Mouse (Mus musculus) kidney, embryonic 15.5 days (tissue): ENCODE results near the gene Rps6kb2. TPM values are rescaled to one million over a fixed set of nuclear protein-coding genes. Genes with fewer than 3 reads are reported as not detected.

ENCODE experiments used
- ATAC-seq: fragments of 200-750 bp; cut with Nextera tagmentation; replicated peaks from 2 replicates; pipeline ENCODE4 v1.8.0; 2017; ENCODE audit warnings: moderate TSS enrichment; ENCODE audit not compliant: low FRiP score
- H3K27ac ChIP-seq: fragments of 300-500 bp; sonication (generic); 2 replicates; pipeline ENCODE4 v1.5.1; 2015; ENCODE audit warnings: mild to moderate bottlenecking, inconsistent platforms
- H3K27me3 ChIP-seq: fragments of 300-500 bp; sonication (generic); 2 replicates; pipeline ENCODE4 v1.6.1; 2015; ENCODE audit warnings: inconsistent platforms
- H3K36me3 ChIP-seq: fragments of 300-500 bp; sonication (generic); 2 replicates; pipeline ENCODE4 v1.6.1; 2015; ENCODE audit warnings: inconsistent platforms
- H3K4me1 ChIP-seq: fragments of 300-500 bp; sonication (generic); 2 replicates; pipeline ENCODE4 v1.6.1; 2015; ENCODE audit warnings: inconsistent platforms
- H3K4me2 ChIP-seq: fragments of 300-500 bp; sonication (generic); 2 replicates; pipeline ENCODE4 v1.6.1; 2015; ENCODE audit warnings: moderate library complexity, mild to moderate bottlenecking, inconsistent platforms
- H3K4me3 ChIP-seq: fragments of 300-500 bp; sonication (generic); replicated peaks from 2 replicates; pipeline ENCODE4 v1.5.1; 2015; ENCODE audit warnings: mild to moderate bottlenecking, inconsistent platforms
- H3K9ac ChIP-seq: fragments of 300-500 bp; sonication (generic); 2 replicates; pipeline ENCODE4 v1.6.1; 2015; ENCODE audit warnings: mild to moderate bottlenecking, inconsistent platforms
- H3K9me3 ChIP-seq: fragments of 300-500 bp; sonication (generic); replicated peaks from 2 replicates; pipeline ENCODE4 v1.6.1; 2016; ENCODE audit warnings: inconsistent platforms
- WGBS: fragments of 180-500 bp; shearing (Covaris S2); methylation state at CpG from one replicate; pipeline ENCODE4 v1.1.7; 2015; ENCODE audit warnings: mixed read lengths; 5-methylcytosine and 5-hydroxymethylcytosine counted together
- polyA plus RNA-seq: library from polyadenylated mRNA; unstranded; fragments of >200 nt; fragmentation: Nextera tagmentation; extraction: Ambion mirVana; gene quantifications from 2 replicates; pipeline ENCODE4 v1.2.1, GENCODE M21; 2015

The Rps6kb2 gene
- polyA plus RNA-seq, 1 experiment from 2014 or later: 58.5 TPM

- Histone ChIP-seq H3K27ac (peak overlapping the region; percentile 45), H3K9me3 (no peaks in the 10 kb centered on the region), H3K4me3 (no peak overlapping the region), H3K9ac (no peak overlapping the region), H3K36me3 (peaks cover 70% of the 10 kb centered on the region), H3K27me3 (no peaks in the 10 kb centered on the region), H3K4me1 (peaks cover 72% of the 10 kb centered on the region), H3K4me2 (no peak overlapping the region)
- 27% methylated on average over 2 of the region's 2 CpGs for WGBS
- ATAC-seq: no peak
These were observed 32.9 kb upstream of the Rps6kb2 start for GRCm38 (mm10) chr19:4196048-4196447.

DNA sequence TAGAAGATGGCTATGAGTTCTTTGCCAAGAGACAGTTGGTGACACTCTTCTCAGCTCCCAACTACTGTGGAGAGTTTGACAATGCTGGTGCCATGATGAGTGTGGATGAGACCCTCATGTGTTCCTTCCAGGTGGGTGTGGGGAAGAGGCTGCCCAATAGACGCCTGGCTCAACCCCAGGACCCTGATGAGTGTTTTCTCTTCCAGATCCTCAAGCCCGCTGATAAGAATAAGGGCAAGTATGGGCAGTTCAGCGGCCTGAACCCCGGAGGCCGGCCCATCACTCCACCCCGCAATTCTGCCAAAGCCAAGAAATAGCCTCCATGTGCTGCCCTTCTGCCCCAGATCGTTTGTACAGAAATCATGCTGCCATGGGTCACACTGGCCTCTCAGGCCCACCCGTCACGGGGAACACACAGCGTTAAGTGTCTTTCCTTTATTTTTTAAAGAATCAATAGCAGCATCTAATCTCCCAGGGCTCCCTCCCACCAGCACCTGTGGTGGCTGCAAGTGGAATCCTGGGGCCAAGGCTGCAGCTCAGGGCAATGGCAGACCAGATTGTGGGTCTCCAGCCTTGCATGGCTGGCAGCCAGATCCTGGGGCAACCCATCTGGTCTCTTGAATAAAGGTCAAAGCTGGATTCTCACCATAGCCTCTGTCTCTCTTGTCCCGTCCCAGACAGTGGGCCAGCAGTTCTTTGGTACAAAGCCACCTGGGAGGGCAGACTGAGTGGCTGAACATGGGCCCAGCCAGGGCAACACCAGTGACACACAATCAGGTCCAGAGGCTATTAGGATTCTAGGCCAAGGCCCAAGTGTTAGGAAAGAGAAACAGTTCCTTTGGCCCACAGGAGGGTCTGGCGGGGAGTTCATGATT, 31.9 kb upstream of the Rps6kb2 start:
- Histone ChIP-seq H3K9ac (no peak overlapping the region), H3K4me2 (0 out of 2 replicates have a peak overlapping the region, but pooled peaks have one; percentile 77), H3K4me1 (peaks cover 70% of the 10 kb centered on the region), H3K9me3 (no peaks in the 10 kb centered on the region), H3K27me3 (no peaks in the 10 kb centered on the region), H3K27ac (0 out of 2 replicates have a peak overlapping the region, but pooled peaks have one; percentile 45), H3K36me3 (peaks cover 67% of the 10 kb centered on the region), H3K4me3 (no peak overlapping the region)
- 76% methylated on average over 12 of the region's 12 CpGs for WGBS
- ATAC-seq: no peak

- Histone ChIP-seq H3K27me3 (no peaks in the 10 kb centered on the region), H3K4me1 (peaks cover 64% of the 10 kb centered on the region), H3K4me2 (0 out of 2 replicates have a peak overlapping the region, but pooled peaks have one; percentile 77), H3K9ac (no peak overlapping the region), H3K36me3 (peaks cover 59% of the 10 kb centered on the region), H3K27ac (no peak overlapping the region), H3K9me3 (no peaks in the 10 kb centered on the region), H3K4me3 (peak overlapping the region; percentile 87; the same call in 1 of the 2 replicates)
- 83% methylated on average over 8 of the region's 8 CpGs for WGBS
- ATAC-seq: no peak
These were observed 31.0 kb upstream of the Rps6kb2 start for GRCm38 (mm10) chr19:4194021-4194724.

- ATAC-seq: no peak
- 59% methylated on average over 6 of the region's 6 CpGs for WGBS
- Histone ChIP-seq H3K36me3 (peaks cover 49% of the 10 kb centered on the region), H3K4me3 (peak overlapping the region; percentile 87), H3K27ac (peak overlapping the region; percentile 98; the same call in 1 of the 2 replicates), H3K9ac (peak overlapping the region; percentile 99), H3K27me3 (no peaks in the 10 kb centered on the region), H3K4me1 (peaks cover 65% of the 10 kb centered on the region), H3K9me3 (no peaks in the 10 kb centered on the region), H3K4me2 (peak overlapping the region; percentile 77)
These were observed 30.0 kb upstream of the Rps6kb2 start for GRCm38 (mm10) chr19:4193129-4193528.

- H3K9me3 ChIP-seq: no peaks in the 10 kb centered on the region
- no peaks in the 10 kb centered on the region for H3K27me3 ChIP-seq
- H3K4me1 ChIP-seq: peaks cover 65% of the 10 kb centered on the region
- peak overlapping the region; percentile 99 for H3K9ac ChIP-seq
- peak overlapping the region; percentile 87 for H3K4me3 ChIP-seq
- ATAC-seq: peak; percentile 57; the same call in 1 of the 2 replicates
- H3K27ac ChIP-seq: peak overlapping the region; percentile 98
- under 1% methylated on average over 51 of the region's 52 CpGs for WGBS
- peak overlapping the region; percentile 77 for H3K4me2 ChIP-seq
- H3K36me3 ChIP-seq: peaks cover 42% of the 10 kb centered on the region
These were observed 29.3 kb upstream of the Rps6kb2 start for GRCm38 (mm10) chr19:4192251-4192985.

DNA sequence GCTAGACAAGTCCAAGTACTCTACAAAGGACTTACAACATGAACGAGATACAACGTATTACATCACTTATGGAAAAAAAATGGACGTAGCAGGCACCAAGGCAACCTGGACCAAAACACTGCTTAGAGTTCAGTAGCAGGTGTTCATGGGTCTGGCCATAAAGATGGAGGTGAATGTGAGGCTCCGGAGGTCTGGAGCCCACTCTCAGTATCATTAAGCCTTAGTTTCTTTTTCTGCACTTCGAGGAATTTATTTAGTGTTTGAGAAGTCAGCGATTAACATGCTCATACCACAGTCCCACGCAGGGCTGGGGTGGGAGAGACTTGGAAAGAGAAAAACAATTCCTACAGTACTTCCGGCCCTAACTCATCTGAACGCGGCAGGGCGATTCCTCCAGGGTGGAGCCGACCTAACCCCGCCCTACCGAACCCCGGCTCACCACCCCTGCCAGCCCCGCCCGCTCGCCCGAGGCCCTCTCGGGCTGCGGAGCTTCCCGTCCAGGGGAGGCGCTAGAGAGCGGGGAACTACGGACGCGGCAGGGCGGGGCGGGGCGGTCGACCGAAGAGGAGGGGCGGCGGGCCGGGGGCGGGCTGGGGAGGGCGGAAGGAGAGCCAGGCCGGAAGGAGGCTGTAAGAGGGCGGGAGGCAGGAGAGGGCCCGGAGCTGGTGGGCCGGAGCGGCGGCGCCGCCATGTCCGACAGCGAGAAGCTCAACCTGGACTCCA, 28.5 kb upstream of the Rps6kb2 start, which contains the start of gene Ppp1ca:
Gene Ppp1ca (plus strand): TSS at position 538 of the 723 bp plus-strand sequence.
- H3K4me1 ChIP-seq: peaks cover 57% of the 10 kb centered on the region
- H3K36me3 ChIP-seq: peaks cover 35% of the 10 kb centered on the region
- peak within 1 kb of the TSS; percentile 98 for H3K27ac ChIP-seq
- peak within 1 kb of the TSS; percentile 99 for H3K9ac ChIP-seq
- no peaks in the 10 kb centered on the region for H3K9me3 ChIP-seq
- H3K4me2 ChIP-seq: peak within 1 kb of the TSS; percentile 77
- WGBS: 3% methylated on average over 41 of the region's 47 CpGs
- H3K27me3 ChIP-seq: no peaks in the 10 kb centered on the region
- H3K4me3 ChIP-seq: peak within 1 kb of the TSS; percentile 87
- peak; percentile 94 for ATAC-seq

GRCm38 (mm10) chr19:4190831-4191334, 27.7 kb upstream of the Rps6kb2 start, which contains the start of gene Tbc1d10c:
TSS of gene Tbc1d10c (minus strand) at chr19:4191284.
- WGBS: 35% methylated on average over 4 of the region's 4 CpGs
- ATAC-seq: no peak
- no peaks in the 10 kb centered on the region for H3K9me3 ChIP-seq
- H3K36me3 ChIP-seq: peaks cover 28% of the 10 kb centered on the region
- peak within 1 kb of the TSS; percentile 98 for H3K27ac ChIP-seq
- peak within 1 kb of the TSS; percentile 77 for H3K4me2 ChIP-seq
- no peaks in the 10 kb centered on the region for H3K27me3 ChIP-seq
- peak within 1 kb of the TSS; percentile 87 for H3K4me3 ChIP-seq
- peak within 1 kb of the TSS; percentile 99 for H3K9ac ChIP-seq
- peaks cover 50% of the 10 kb centered on the region for H3K4me1 ChIP-seq

GRCm38 (mm10) chr19:4189051-4189620, 26.0 kb upstream of the Rps6kb2 start:
- peaks cover 11% of the 10 kb centered on the region for H3K36me3 ChIP-seq
- no peak overlapping the region for H3K9ac ChIP-seq
- H3K4me2 ChIP-seq: no peak overlapping the region
- H3K27me3 ChIP-seq: no peaks in the 10 kb centered on the region
- WGBS: 83% methylated on average over 12 of the region's 12 CpGs
- H3K4me1 ChIP-seq: peaks cover 48% of the 10 kb centered on the region
- no peak overlapping the region for H3K4me3 ChIP-seq
- no peak for ATAC-seq
- no peak overlapping the region for H3K27ac ChIP-seq
- H3K9me3 ChIP-seq: no peaks in the 10 kb centered on the region

DNA sequence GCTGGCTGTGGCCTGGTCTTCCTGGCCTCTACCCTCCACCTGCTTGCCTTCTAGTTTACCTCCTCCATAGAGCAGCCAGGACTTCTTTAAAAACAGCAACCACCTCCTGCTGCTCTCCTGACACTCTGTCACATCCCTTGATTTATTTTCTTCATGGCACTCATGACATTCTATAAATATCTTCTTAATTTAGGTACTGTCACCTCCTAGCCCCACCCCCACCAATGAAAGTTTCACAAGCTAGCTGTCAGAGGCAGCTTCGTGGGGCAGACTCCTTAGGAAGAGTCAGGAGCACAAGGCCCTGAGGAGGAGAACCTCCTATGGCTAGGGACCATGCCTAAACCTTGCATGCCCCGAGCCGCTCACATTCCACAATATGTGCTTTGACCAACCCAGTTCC, 24.1 kb upstream of the Rps6kb2 start:
- 64% methylated on average over 3 of the region's 3 CpGs for WGBS
- Histone ChIP-seq H3K9me3 (no peaks in the 10 kb centered on the region), H3K27ac (no peak overlapping the region), H3K4me2 (no peak overlapping the region), H3K9ac (no peak overlapping the region), H3K36me3 (no peaks in the 10 kb centered on the region), H3K4me3 (no peak overlapping the region), H3K27me3 (no peaks in the 10 kb centered on the region), H3K4me1 (peaks cover 39% of the 10 kb centered on the region)
- ATAC-seq: no peak

DNA sequence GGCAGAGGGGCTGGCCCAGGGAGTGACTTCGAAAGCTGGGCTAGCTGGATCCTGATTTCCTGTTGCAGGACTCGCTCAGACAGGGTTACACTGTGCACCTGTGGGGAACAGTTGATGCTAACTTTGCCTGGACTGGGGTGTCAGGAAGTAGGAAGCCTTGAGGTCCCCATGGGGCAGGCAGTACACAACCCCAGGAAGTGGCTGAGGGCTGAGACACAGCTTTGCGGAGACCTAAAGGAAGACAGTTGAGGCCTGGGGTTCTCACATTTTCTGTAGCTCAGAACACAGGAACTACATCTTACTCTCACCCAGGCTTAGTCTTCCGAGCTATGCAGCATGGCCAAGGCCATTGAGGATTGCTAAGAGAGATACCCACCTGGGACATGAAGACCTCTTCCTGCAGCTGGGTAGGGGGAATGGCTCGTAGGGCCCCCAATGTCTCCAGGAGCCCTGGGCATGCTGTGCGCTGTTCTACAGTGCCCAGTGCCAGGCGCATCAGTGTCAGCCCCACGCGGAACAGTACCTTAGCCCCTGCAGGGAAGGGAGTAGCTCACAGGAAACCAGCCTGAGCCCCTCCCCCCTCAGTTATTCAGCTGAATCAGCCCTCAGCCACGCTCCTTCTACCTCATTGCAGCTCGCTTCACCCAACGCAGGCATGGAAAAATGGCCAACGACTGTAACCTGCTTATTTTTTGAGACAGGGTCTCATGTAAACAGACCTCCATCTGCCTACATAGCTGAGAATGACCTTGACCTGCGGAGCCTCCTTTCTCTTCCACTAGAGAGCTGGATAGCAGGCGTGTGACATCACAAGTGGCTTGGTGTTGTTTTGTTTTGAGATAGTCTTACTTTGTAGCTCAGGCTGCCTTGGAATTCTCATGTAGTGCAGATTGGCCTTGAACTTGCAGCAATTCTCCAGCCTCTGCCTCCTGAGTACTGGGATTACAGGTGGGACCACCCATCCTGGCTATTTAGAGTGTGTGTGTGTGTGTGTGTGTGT, 22.1 kb upstream of the Rps6kb2 start:
- Histone ChIP-seq H3K9ac (no peak overlapping the region), H3K9me3 (no peaks in the 10 kb centered on the region), H3K4me1 (peaks cover 33% of the 10 kb centered on the region), H3K4me2 (peak overlapping the region; percentile 32), H3K36me3 (no peaks in the 10 kb centered on the region), H3K4me3 (no peak overlapping the region), H3K27me3 (no peaks in the 10 kb centered on the region), H3K27ac (peak overlapping the region; percentile 66)
- no peak for ATAC-seq
- WGBS: 47% methylated on average over 15 of the region's 15 CpGs
